Mouse (Mus musculus): ENCODE data around the gene Dennd5b.
"Not testable (repeated sequence)": the region's sequence is repeated elsewhere in the genome, so short reads cannot be mapped to it uniquely, and the experiment has no call there.

Dennd5b gene

DNA sequence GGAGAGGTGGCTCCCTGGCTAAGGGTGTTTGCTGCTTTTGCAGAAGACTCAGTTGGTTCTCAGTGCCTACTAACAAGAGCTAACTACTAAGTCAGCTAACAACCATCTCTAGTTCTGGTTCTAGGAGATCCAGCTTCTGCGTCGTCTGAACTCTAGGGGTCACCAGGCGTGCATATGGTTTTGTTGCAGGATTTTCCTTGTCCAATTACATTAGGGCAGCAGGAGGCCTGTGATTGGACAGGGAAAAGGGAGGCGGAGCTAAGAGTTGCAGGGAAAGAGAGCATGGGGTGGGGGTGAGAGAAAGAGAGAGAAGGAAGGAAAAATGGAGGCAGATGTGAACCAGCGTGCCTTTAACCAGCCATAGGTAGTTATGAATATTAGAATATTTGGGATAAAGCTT lies 83.0 kb downstream of the Dennd5b start:
- no peak for DNase-seq (ENCODE audit: low read depth in 2 of 2, low spot score in 2 of 2)

GRCm38 (mm10) chr6:149010766-149011301 lies 90.6 kb downstream of the Dennd5b start:
- DNase-seq (ENCODE audit: low read depth in 2 of 2, low spot score in 2 of 2): no peak

- no peak for DNase-seq (ENCODE audit: low read depth in 2 of 2, low spot score in 2 of 2)
Measured at GRCm38 (mm10) chr6:149005009-149005408, 96.5 kb downstream of the Dennd5b start.

- DNase-seq (ENCODE audit: low read depth in 2 of 2, low spot score in 2 of 2): no peak
Measured at GRCm38 (mm10) chr6:148994327-148994999, 107.0 kb downstream of the Dennd5b start.

- no peak for DNase-seq (ENCODE audit: low read depth in 2 of 2, low spot score in 2 of 2)
Measured at GRCm38 (mm10) chr6:148993117-148994077, 108.1 kb downstream of the Dennd5b start.

- no peak for DNase-seq (ENCODE audit: low read depth in 2 of 2, low spot score in 2 of 2)
Measured at GRCm38 (mm10) chr6:148992373-148993116, 108.9 kb downstream of the Dennd5b start.

- no peak for DNase-seq (ENCODE audit: low read depth in 2 of 2, low spot score in 2 of 2)
Measured at GRCm38 (mm10) chr6:148991660-148992372, 109.7 kb downstream of the Dennd5b start.

DNA sequence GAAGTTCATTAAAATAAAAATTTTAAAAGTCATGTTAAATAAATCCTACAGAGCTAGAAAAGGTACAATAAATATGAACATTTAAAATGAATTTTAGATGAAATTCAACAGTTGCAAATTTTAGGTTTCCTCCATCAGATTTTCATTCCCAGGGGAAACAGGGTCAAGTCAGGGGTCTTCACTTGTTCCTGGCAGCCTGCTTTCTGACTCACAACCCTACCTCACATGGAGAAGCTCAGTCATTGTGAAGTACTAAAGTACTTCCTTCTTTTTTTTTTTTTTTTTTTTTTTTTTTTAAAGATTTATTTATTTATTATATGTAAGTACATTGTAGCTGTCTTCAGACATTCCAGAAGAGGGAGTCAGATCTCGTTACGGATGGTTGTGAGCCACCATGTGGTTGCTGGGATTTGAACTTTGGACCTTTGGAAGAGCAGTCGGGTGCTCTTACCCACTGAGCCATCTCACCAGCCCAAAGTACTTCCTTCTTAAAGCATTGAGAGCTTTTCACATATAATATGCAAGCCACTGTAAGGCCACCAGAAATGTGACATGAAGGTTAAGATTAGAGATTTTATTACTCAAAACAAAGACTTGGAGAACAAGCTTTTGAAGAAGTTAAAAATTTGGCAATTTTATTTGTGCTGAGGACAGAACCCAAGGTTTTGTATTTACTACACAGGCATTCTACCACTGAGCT lies 111.5 kb downstream of the Dennd5b start:
- not testable (repeated sequence) for DNase-seq (ENCODE audit: low read depth in 2 of 2, low spot score in 2 of 2)

- no peak for DNase-seq (ENCODE audit: low read depth in 2 of 2, low spot score in 2 of 2)
Measured at GRCm38 (mm10) chr6:148986003-148986402, 115.5 kb downstream of the Dennd5b start.

DNA sequence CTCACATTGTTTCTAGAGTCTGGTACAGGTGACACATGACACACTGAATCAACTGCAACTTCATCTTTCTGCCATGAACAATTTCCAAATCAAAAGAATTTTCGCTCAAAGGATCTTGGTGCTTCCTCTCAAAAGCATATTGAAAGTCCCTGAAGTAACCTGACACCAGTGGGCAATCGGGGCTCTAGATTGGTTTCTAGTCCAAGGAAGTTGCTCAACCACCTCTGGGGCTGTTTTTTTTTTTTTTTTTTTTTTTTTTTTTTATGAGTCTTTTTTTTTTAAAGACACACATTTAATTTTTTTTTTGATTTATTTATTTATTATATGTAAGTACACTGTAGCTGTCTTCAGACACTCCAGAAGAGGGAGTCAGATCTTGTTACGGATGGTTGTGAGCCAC lies 121.0 kb downstream of the Dennd5b start:
- no peak for DNase-seq (ENCODE audit: low read depth in 2 of 2, low spot score in 2 of 2)

DNA sequence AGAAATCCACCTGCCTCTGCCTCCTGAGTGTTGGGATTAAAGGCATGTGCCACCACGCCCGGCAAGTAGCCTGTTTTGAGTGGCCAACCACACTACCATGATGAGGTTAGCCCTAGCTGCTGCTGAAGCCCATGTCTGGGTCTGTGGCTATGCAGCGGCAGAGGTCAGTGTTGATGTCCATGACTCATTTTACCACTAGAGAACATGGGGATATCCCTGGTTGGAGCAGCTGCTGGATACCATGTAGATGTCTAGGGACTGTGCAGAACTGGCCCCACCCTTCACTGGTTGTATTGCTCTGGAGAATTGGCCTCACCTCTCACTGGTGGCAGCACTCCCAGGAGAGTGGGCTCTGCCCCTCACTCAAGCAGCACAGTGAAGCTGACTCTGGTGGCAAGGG lies 126.4 kb downstream of the Dennd5b start:
- DNase-seq (ENCODE audit: low read depth in 2 of 2, low spot score in 2 of 2): no peak

DNA sequence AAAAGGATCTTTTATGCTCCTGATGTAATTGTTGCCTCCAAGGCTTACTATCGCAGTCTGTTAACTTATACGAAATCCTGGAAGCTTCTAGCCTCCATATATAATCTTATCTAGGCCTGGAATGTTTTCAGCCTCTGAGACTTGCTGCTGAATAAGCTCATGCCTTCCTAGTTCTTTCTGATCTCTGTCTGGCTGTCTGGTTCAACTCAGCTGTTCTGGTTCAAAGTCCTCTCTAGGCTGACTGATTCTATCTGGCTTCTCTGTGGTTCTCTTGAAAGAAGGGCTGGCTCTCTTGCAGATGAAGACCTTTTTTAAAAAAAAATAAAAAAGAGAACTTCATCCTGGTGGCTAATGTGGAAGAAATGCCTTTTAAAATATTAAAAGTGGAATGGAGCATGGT lies 128.6 kb downstream of the Dennd5b start:
- no peak for DNase-seq (ENCODE audit: low read depth in 2 of 2, low spot score in 2 of 2)

- no peak for DNase-seq (ENCODE audit: low read depth in 2 of 2, low spot score in 2 of 2)
Measured at GRCm38 (mm10) chr6:148972059-148972848, 129.2 kb downstream of the Dennd5b start.

DNA sequence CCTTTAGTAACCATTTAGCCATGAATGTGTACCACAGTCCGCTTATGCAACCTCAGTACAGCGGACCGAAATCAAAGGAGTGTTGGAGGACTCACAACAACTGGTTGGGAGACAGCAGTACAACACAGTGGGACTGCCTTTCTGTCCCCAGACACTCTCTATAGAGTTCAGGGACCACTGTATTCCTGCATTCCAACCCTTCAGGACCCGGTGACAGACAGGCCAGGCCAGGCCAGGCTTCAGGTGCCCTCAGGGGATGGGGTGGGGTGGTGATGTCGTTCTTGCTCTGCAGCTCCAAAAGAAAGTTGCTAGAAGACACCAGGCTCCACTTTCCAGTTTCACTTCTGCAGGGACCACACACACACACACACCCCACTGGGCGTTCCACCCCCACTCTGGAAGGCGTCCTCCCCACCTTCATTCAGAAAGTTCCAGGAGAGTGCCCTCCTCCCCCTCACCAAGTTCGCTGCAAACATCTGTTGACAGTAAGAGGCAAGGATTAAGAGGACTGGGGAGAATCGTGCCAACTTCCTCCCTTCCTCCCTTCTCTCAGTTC lies 130.0 kb downstream of the Dennd5b start:
- no peak for DNase-seq (ENCODE audit: low read depth in 2 of 2, low spot score in 2 of 2)

DNA sequence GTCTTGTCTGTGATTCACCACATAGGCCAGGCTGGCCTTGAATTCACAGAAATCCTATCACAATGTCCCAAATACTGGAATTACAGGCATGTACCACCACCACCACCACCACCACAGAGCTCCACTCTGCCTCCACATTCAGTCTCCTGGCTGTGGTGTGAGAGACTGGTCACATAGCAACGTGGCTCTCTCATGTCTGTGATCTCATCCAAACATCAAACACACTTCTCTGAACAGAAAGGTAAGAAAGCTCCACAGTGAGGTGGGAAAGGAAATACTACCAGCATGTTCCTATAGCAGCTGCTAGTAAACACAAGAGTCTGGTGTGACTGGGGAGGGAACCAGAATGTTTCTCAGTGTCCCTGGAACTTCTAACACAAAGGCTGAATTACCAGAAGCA lies 140.2 kb downstream of the Dennd5b start:
- DNase-seq (ENCODE audit: low read depth in 2 of 2, low spot score in 2 of 2): peak; percentile 29 to 40

GRCm38 (mm10) chr6:148959540-148960238 lies 141.8 kb downstream of the Dennd5b start:
- no peak for DNase-seq (ENCODE audit: low read depth in 2 of 2, low spot score in 2 of 2)

DNA sequence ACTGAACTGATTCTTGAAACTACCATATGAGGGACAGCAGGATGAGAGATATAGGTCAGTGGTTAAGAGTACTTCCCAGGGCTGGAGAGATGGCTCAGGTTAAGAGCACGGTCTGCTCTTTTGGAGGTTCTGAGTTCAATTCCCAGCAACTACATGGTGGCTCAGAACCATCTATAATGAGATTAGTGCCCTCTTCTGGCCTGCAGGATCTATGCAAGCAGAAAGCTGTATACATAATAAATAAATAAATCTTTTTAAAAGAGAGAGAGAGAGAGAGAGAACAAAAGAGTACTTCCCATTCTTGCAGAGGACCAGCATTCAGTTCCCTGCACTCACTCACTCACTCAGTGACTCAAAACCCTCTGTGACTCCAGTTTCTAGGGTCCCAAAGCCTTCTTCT lies 142.8 kb downstream of the Dennd5b start:
- no peak for DNase-seq (ENCODE audit: low read depth in 2 of 2, low spot score in 2 of 2)

DNA sequence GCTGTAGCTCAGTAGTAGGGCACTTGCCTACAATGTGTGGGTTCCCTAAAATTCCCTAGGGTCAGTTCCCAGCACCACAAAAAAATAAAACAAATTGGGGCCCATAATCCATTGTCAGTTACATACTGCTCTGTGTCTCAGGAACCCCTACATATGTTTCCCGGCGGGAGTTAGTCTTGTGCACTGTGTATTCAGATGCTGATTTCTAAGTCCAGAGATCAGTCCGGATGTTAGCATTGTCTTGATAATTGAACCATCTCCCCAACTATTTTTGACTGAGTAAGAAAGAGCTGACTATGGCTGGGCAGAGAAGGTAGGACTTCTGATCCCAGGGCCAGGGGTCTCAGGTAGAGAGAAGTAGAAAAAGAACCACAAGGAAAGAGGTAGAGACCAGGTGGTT lies 144.4 kb downstream of the Dennd5b start:
- no peak for DNase-seq (ENCODE audit: low read depth in 2 of 2, low spot score in 2 of 2)

Data from CD8-positive naive resting alpha-beta T cell, adult 2 months (primary cell).